8 mouse cellular contexts compared by ENCODE assay signal in the genomic region with DNA sequence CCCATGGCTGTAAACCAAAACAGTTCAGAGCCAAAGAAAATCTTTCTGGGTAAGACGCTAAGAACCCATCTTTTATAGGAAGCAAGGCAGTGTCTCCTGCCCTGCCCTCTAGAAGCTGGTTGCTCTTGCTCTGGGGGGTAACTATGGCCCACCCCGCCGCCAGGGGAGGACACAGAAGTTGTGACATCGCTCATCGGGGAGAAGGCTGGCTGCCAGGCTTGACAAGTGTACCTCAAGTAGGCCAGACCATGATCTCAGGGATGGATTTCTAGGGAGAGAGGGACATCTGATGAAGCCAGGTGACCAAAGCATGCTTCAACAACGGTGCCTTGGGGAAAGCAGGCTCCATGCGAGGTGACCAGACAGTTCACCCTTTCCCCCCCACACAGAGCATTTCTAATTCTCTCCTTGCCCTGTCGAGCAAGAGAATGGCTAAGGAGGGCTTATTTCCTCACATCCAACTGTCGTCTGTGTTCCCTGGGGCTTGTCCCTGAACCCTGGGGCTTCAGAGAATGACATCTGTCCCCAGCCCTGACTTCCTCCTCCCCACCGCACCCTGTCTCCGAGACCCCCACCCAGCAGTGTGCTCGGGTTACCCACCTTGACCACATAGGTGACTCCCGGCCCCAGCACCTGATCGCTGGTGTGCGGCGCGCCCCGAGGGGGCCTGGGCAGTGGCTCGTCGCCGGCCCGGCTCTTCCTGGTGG. TPM values are rescaled to one million over a fixed set of nuclear protein-coding genes. Genes with fewer than 3 reads are reported as not detected.
DNase-seq lines count a peak whose midpoint lies in the region; ATAC-seq and TF ChIP-seq lines count a peak whose summit lies in the region.

No protein-coding gene starts in this region.

- peak overlapping the region; percentile 22 for H3K4me3 ChIP-seq in cerebellum, adult 2 months (replicated peaks; ENCODE audit: insufficient read depth, low read depth, low read length)
- peak overlapping the region; percentile 29 for H3K4me3 ChIP-seq in lung, postnatal 0 days (ENCODE audit: low read depth, low read length)
- peak overlapping the region; percentile 21 for H3K4me3 ChIP-seq in liver, embryonic 12.5 days

- H3K9me3 ChIP-seq in lung, postnatal 0 days (ENCODE audit: low read length) = no peaks in the 10 kb centered on the region
- no peaks in the 10 kb centered on the region for H3K9me3 ChIP-seq in liver, embryonic 12.5 days (replicated peaks)

- no peaks in the 10 kb centered on the region; the same call in 1 of the 2 replicates for H3K4me1 ChIP-seq in cerebellum, adult 2 months (ENCODE audit: control insufficient read depth, insufficient read depth, low read length)
- H3K4me1 ChIP-seq in lung, postnatal 0 days (ENCODE audit: insufficient read depth, low read depth, low read length) = no peaks in the 10 kb centered on the region; the same call in 1 of the 2 replicates
- H3K4me1 ChIP-seq in liver, embryonic 12.5 days = peaks cover 6% of the 10 kb centered on the region; the same call in 1 of the 2 replicates

- no peak overlapping the region for H3K9ac ChIP-seq in lung, postnatal 0 days (replicated peaks; ENCODE audit: low read depth)
- H3K9ac ChIP-seq in liver, embryonic 12.5 days = no peak overlapping the region

- WGBS in cerebellum, adult 2 months = 9% methylated on average over 22 of the region's 22 CpGs
- WGBS in lung, postnatal 0 days = 10% methylated on average over 22 of the region's 22 CpGs
- 11% methylated on average over 22 of the region's 22 CpGs for WGBS in liver, embryonic 12.5 days (ENCODE audit: insufficient replicate concordance)

- no peaks in the 10 kb centered on the region for H3K36me3 ChIP-seq in lung, postnatal 0 days (ENCODE audit: insufficient read depth, low read length)
- H3K36me3 ChIP-seq in liver, embryonic 12.5 days = no peaks in the 10 kb centered on the region

- no peak for ATAC-seq in lung, postnatal 0 days
- no peak for ATAC-seq in liver, embryonic 12.5 days
- ATAC-seq in megakaryocyte, adult 5-6 weeks (ENCODE audit: poor library complexity, severe bottlenecking) = no peak

- H3K27ac ChIP-seq in cerebellum, adult 2 months (ENCODE audit: insufficient read depth, low read length) = no peak overlapping the region
- H3K27ac ChIP-seq in lung, postnatal 0 days (ENCODE audit: low read length) = no peak overlapping the region
- no peak overlapping the region for H3K27ac ChIP-seq in liver, embryonic 12.5 days

- peak; percentile 16 to 27 for DNase-seq in cerebellum, adult 2 months
- no peak for DNase-seq in cerebellum, adult 11 months
- no peak for DNase-seq in lung, postnatal 0 days (ENCODE audit: low spot score)
- no peak for DNase-seq in lung, postnatal 4 days
- no peak for DNase-seq in MN1 (ENCODE audit: low spot score)
- DNase-seq in gastrocnemius, postnatal 36 days = no peak

- TF ChIP-seq EP300 in lung, postnatal 0 days (IDR thresholded peaks at IDR 0.05) = no peak

- intact Hi-C loops in gastrocnemius, postnatal 36 days (cut with DNase I) = no loop called here

- no peak for TF ChIP-seq CTCF in cerebellum, adult 2 months (IDR thresholded peaks at IDR 0.05; ENCODE audit: borderline replicate concordance, insufficient read depth, low read depth, low read length)
- no peak for TF ChIP-seq CTCF in lung, postnatal 0 days (IDR thresholded peaks at IDR 0.05)

- no peaks in the 10 kb centered on the region; the same call in 1 of the 2 replicates for H3K27me3 ChIP-seq in cerebellum, adult 2 months (ENCODE audit: control insufficient read depth, insufficient read depth, low read length)
- H3K27me3 ChIP-seq in lung, postnatal 0 days (replicated peaks; ENCODE audit: insufficient read depth, low read length) = peaks cover 45% of the 10 kb centered on the region
- peaks cover 86% of the 10 kb centered on the region for H3K27me3 ChIP-seq in liver, embryonic 12.5 days (replicated peaks)

- no peak for TF ChIP-seq POLR2A in cerebellum, adult 2 months (IDR thresholded peaks at IDR 0.05; ENCODE audit: borderline replicate concordance, insufficient read depth, low read length)

- H3K4me2 ChIP-seq in lung, postnatal 0 days (replicated peaks; ENCODE audit: low read depth, low read length) = peak overlapping the region; percentile 54
- H3K4me2 ChIP-seq in liver, embryonic 12.5 days = peak overlapping the region; percentile 56

RNA-seq across cellular contexts. Expression of a gene that starts 2.7 kb away (rescaled TPM):
- polyA plus RNA-seq in cerebellum, adult 2 months (2012; rRNA removed) = 20.8 and 22.7 TPM in 2 replicates
- 0.10 and 0.12 TPM in 2 replicates for polyA plus RNA-seq in lung, postnatal 0 days (2015; fragmentation: Nextera tagmentation; extraction: Ambion mirVana)
- not detected in 2 replicates for polyA plus RNA-seq in liver, embryonic 12.5 days (2016; fragmentation: Nextera tagmentation; extraction: Ambion mirVana)
- not detected in 2 replicates for total RNA-seq in megakaryocyte, adult 5-6 weeks (2015)
- not detected in 2 replicates for total RNA-seq in megakaryocyte, adult 5-6 weeks (2017)
- total RNA-seq in gastrocnemius, postnatal 36 days (2021) = 1 to 10 TPM in 1 of 2 experiments, under 1 TPM in 1; 0.69 to 1.2 TPM

Comparison
In these comparisons a context has a peak if more than half of its experiments do, and no peak if none do; other contexts are left out.
1. DNase-seq: peak in cerebellum, adult 2 months (2 of 2); none in cerebellum, adult 11 months (single experiment), lung, postnatal 0 days (single experiment), lung, postnatal 4 days (0 of 2), MN1 (single experiment) and gastrocnemius, postnatal 36 days (0 of 2).
2. RNA of a gene that starts 2.7 kb away (polyA plus RNA-seq): 20.8 to 22.7 TPM in cerebellum, adult 2 months; 0.10 to 0.12 TPM in lung, postnatal 0 days and not detected in liver, embryonic 12.5 days; every median in the first group is over 10 times any median in the second.
3. Peak in every context shown above with its lines, with median percentiles within 50 percentile points of each other: H3K4me3 ChIP-seq.